20 mouse cellular contexts compared by ENCODE assay signal in the genomic region with DNA sequence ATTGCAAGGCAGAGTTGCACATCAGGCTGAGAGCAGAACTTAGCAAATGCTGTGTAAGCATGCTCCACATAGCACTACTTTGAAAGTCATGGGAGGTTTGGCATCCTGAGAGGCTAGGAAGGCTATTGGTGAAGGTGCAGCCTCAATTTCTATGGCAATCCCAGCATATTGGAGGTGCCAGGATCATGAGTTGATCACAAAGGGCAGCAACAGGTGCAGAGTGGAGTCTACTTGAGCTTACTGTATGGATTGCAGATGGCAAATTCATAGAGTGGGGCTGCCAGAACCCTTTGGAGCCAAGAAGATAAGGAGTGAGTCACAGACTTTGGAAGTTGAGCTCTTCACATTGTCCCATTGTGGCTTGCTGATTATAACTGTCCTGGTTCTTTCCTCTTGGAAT.
"Had no signal": no experiment of that assay in that cellular context is flagged by ENCODE, and none has a peak within 500 bp of the region (broad histone marks: within the 10 kb centered on the region; RNA-seq: fewer than 3 reads in every experiment).

No protein-coding gene starts in this region.

- H3K4me3 ChIP-seq: lung, embryonic 15.5 days; megakaryocyte, embryonic 14.5 days; midbrain, embryonic 13.5 days; midbrain, embryonic 15.5 days; neural tube, embryonic 13.5 days; neural tube, embryonic 15.5 days had no signal

- H3K27ac ChIP-seq: lung, embryonic 15.5 days; macrophage; midbrain, embryonic 13.5 days; midbrain, embryonic 15.5 days; neural tube, embryonic 13.5 days; neural tube, embryonic 15.5 days had no signal

- H3K9me3 ChIP-seq: lung, embryonic 15.5 days; megakaryocyte, embryonic 14.5 days; midbrain, embryonic 13.5 days; midbrain, embryonic 15.5 days; neural tube, embryonic 13.5 days; neural tube, embryonic 15.5 days had no signal

- H3K36me3 ChIP-seq: lung, embryonic 15.5 days; midbrain, embryonic 13.5 days; midbrain, embryonic 15.5 days; neural tube, embryonic 13.5 days; neural tube, embryonic 15.5 days had no signal

- H3K27me3 ChIP-seq: lung, embryonic 15.5 days; megakaryocyte, embryonic 14.5 days; midbrain, embryonic 13.5 days; midbrain, embryonic 15.5 days; neural tube, embryonic 13.5 days; neural tube, embryonic 15.5 days had no signal

- DNase-seq: lung, adult 2 months; lung, postnatal 14 days; lung, postnatal 36 days; retina, postnatal 1 day; right cerebral cortex, adult 18-20 months; right cerebral cortex, postnatal 25 days; right cerebral cortex, postnatal 4 days; spleen, adult 18-20 months; thymus, adult 18-20 months; thymus, postnatal 14 days; thymus, postnatal 36 days had no signal

- ATAC-seq: lung, postnatal 0 days; midbrain, embryonic 13.5 days; midbrain, embryonic 15.5 days had no signal

- H3K9ac ChIP-seq: lung, embryonic 15.5 days; midbrain, embryonic 13.5 days; midbrain, embryonic 15.5 days; neural tube, embryonic 13.5 days; neural tube, embryonic 15.5 days had no signal

- H3K4me1 ChIP-seq: lung, embryonic 15.5 days; midbrain, embryonic 13.5 days; midbrain, embryonic 15.5 days; neural tube, embryonic 13.5 days; neural tube, embryonic 15.5 days had no signal

- H3K4me2 ChIP-seq: lung, embryonic 15.5 days; midbrain, embryonic 11.5 days; midbrain, embryonic 13.5 days; midbrain, embryonic 15.5 days; neural tube, embryonic 13.5 days; neural tube, embryonic 15.5 days had no signal
